Mouse (Mus musculus): ENCODE data around the gene Rdh19.
"Not testable (repeated sequence)": the region's sequence is repeated elsewhere in the genome, so short reads cannot be mapped to it uniquely, and the experiment has no call there.

GRCm38 (mm10) chr10:127845945-127846344 is 3.8 kb upstream of the Rdh19 start:
- TF ChIP-seq CTCF (IDR thresholded peaks at IDR 0.05 in 2 of 3, conservative IDR thresholded peaks at IDR 0.05 in 1 of 3; ENCODE audit: control insufficient read depth in 1 of 3, insufficient read depth in 1 of 3, low read depth in 2 of 3, low read length in 3 of 3, poor library complexity in 1 of 3, severe bottlenecking in 1 of 3); GATA1 (IDR thresholded peaks at IDR 0.05; ENCODE audit: low read depth, low read length); ZKSCAN1 (IDR thresholded peaks at IDR 0.05; ENCODE audit: low read depth, low read length); MEF2A (IDR thresholded peaks at IDR 0.05; ENCODE audit: extremely low read depth, insufficient replicate concordance, low read depth, low read length, poor library complexity, severe bottlenecking); CHD2 (IDR thresholded peaks at IDR 0.05; ENCODE audit: low read length): not testable (repeated sequence)

Measured in MEL (cell line).